Mouse (Mus musculus) hindbrain, embryonic 12.5 days (tissue): ENCODE data around the gene Babam2. TPM values are rescaled to one million over a fixed set of nuclear protein-coding genes. Genes with fewer than 3 reads are reported as not detected.

Experiments used
- ATAC-seq: fragments of 200-750 bp; cut with Nextera tagmentation; 2 replicates; pipeline ENCODE4 v1.8.0; 2017; ENCODE audit warnings: moderate TSS enrichment; ENCODE audit not compliant: low FRiP score
- H3K27ac ChIP-seq: fragments of 300-500 bp; sonication (generic); 2 replicates; pipeline ENCODE4 v1.5.1; 2016; ENCODE audit warnings: mild to moderate bottlenecking
- H3K27me3 ChIP-seq: fragments of 300-500 bp; sonication (generic); 2 replicates; pipeline ENCODE4 v1.6.1; 2016; ENCODE audit warnings: mild to moderate bottlenecking
- H3K36me3 ChIP-seq: fragments of 300-500 bp; sonication (generic); 2 replicates; pipeline ENCODE4 v1.6.1; 2016; ENCODE audit warnings: mild to moderate bottlenecking
- H3K4me1 ChIP-seq: fragments of 300-500 bp; sonication (generic); 2 replicates; pipeline ENCODE4 v1.6.1; 2016
- H3K4me2 ChIP-seq: fragments of 300-500 bp; sonication (generic); replicated peaks from 2 replicates; pipeline ENCODE4 v1.6.1; 2016; ENCODE audit warnings: mild to moderate bottlenecking
- H3K4me3 ChIP-seq: fragments of 300-500 bp; sonication (generic); 2 replicates; pipeline ENCODE4 v1.5.1; 2016; ENCODE audit warnings: mild to moderate bottlenecking
- H3K9ac ChIP-seq: fragments of 300-500 bp; sonication (generic); 2 replicates; pipeline ENCODE4 v1.6.1; 2016; ENCODE audit warnings: mild to moderate bottlenecking, moderate library complexity
- H3K9me3 ChIP-seq: fragments of 300-500 bp; sonication (generic); replicated peaks from 2 replicates; pipeline ENCODE4 v1.6.1; 2016; ENCODE audit warnings: mild to moderate bottlenecking
- WGBS: fragments of 180-500 bp; shearing (Covaris S2); methylation state at CpG from one replicate; pipeline ENCODE4 v1.1.7; 2016; 5-methylcytosine and 5-hydroxymethylcytosine counted together
- polyA plus RNA-seq: library from polyadenylated mRNA; unstranded; fragments of >200 nt; fragmentation: Nextera tagmentation; extraction: Ambion mirVana; gene quantifications from 2 replicates; pipeline ENCODE4 v1.2.1, GENCODE M21; 2016

Babam2 gene
- polyA plus RNA-seq, 1 experiment from 2014 or later = 45.2 TPM

DNA sequence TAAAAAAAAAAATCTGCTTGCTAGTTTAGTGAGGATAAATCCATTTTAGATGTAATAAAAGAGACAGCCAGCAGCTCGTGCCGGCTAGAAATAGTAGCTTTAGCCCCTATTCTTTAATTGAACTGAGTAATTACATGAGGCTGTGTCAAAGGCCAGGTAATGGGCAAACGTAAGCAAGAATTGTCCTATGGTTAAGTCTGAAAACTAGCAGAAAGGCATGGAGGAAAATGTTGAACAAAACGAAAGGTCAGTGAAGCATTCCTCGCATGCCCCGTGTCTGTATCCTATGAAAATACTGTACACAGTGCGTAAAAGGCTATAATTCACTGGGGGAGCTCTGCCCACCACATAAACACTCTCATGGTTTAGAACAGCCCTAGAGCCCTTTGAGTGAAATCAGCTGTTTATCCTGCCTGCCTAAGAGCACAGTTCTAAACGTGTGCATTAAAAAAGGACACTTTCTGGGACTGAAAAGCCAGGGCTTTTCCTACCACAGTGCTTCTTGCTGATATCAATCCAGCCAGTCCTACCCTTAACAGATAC lies 361.8 kb downstream of the Babam2 start:
- Histone ChIP-seq H3K4me1 (no peaks in the 10 kb centered on the region), H3K36me3 (no peaks in the 10 kb centered on the region), H3K4me3 (no peak overlapping the region), H3K27me3 (no peaks in the 10 kb centered on the region), H3K9ac (no peak overlapping the region), H3K4me2 (no peak overlapping the region), H3K9me3 (no peaks in the 10 kb centered on the region), H3K27ac (no peak overlapping the region)
- WGBS = 70% methylated on average over 8 of the region's 8 CpGs
- no peak for ATAC-seq

DNA sequence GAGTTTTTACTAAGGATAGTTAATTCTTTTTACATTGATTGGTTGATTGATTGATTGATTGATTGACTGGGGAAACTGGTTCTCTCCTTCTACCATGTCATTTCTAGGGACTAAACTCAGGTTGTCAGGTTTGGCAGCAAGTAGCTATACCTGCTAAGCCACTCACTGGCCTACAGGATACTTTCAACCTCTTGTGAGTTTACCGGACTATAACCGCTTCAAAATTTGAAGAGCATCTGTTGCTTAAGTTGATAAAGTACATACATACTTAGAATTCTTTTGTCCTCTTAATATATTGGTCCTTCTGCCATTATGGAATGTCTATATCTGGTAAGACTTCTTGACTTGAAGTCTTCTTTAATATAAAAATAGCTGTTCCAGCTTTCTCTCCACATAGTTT lies 363.0 kb downstream of the Babam2 start:
- H3K9ac ChIP-seq = no peak overlapping the region
- no peaks in the 10 kb centered on the region for H3K27me3 ChIP-seq
- no peak for ATAC-seq
- no peaks in the 10 kb centered on the region for H3K4me1 ChIP-seq
- 96% methylated on average over 2 of the region's 2 CpGs for WGBS
- H3K4me2 ChIP-seq = no peak overlapping the region
- H3K9me3 ChIP-seq = no peaks in the 10 kb centered on the region
- no peak overlapping the region for H3K4me3 ChIP-seq
- H3K36me3 ChIP-seq = no peaks in the 10 kb centered on the region
- H3K27ac ChIP-seq = no peak overlapping the region

DNA sequence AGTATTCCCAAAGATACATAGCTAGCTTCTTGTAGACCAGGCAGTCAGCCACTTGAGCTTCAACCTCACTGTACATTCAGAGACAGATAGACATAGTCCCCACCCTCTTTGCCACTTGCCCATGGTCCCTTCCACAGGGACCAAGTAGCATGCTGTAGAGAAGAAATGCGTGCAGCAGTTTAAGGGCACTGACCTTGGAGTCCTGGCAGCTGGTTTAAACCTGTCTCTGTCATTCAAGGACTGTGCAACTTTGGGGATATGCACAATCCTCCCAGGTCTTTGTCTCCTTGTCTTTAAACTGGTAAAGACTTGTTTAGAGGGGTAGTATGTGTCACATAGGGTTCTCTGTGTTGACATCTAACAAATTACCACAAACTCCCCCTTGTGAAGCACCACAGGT lies 364.4 kb downstream of the Babam2 start:
- H3K36me3 ChIP-seq = no peaks in the 10 kb centered on the region
- no peaks in the 10 kb centered on the region for H3K27me3 ChIP-seq
- H3K9me3 ChIP-seq = no peaks in the 10 kb centered on the region
- H3K4me2 ChIP-seq = no peak overlapping the region
- no peak overlapping the region for H3K9ac ChIP-seq
- H3K27ac ChIP-seq = no peak overlapping the region
- no peak overlapping the region for H3K4me3 ChIP-seq
- 85% methylated on average over 1 of the region's 1 CpGs for WGBS
- ATAC-seq = no peak
- H3K4me1 ChIP-seq = no peaks in the 10 kb centered on the region

DNA sequence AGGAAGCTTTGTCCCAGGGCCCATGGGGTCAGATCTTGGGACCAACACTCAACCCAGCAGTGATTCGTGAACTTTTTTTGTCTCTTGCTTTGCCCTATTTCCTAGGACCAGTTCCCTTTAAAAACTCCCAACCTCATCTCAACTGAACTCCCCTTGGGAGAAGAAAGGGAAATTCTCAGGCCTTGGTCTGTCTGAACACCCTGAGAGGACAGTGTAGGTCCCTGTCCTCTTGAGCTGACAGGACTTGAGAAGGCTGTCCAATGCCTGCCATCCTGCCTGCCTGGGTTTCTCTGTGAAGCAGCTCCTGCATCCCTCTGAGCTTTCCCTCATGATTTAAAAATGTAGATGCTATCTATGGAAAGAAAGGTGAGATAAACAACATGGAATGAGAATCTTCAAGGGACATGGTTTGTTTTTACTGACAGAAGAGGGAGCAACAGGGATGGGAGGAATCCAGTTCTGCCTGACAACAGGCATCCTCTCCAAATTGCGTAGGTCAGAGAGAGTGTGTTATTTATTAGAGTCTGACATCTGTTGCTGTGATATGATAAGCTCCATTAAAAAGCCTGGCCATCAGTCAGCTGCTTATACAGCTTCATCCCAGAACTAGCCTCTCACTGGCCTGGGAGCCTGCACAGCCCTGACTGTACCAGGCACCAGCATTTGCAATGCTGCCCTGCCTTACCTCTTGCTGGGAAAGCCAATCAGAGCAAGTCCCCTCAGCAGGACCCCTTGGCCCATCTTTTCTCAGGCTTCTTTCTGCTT lies 367.0 kb downstream of the Babam2 start:
- no peak for ATAC-seq
- Histone ChIP-seq H3K9ac (no peak overlapping the region), H3K36me3 (no peaks in the 10 kb centered on the region), H3K9me3 (no peaks in the 10 kb centered on the region), H3K4me2 (no peak overlapping the region), H3K4me3 (no peak overlapping the region), H3K4me1 (no peaks in the 10 kb centered on the region), H3K27ac (no peak overlapping the region), H3K27me3 (no peaks in the 10 kb centered on the region)
- 78% methylated on average over 2 of the region's 2 CpGs for WGBS

- Histone ChIP-seq H3K9me3 (no peaks in the 10 kb centered on the region), H3K27ac (no peak overlapping the region), H3K4me3 (no peak overlapping the region), H3K27me3 (no peaks in the 10 kb centered on the region), H3K4me2 (no peak overlapping the region), H3K9ac (no peak overlapping the region), H3K36me3 (no peaks in the 10 kb centered on the region), H3K4me1 (no peaks in the 10 kb centered on the region)
- ATAC-seq = no peak
- 80% methylated on average over 5 of the region's 5 CpGs for WGBS
Measured at GRCm38 (mm10) chr5:32066015-32066734, 368.7 kb downstream of the Babam2 start.

DNA sequence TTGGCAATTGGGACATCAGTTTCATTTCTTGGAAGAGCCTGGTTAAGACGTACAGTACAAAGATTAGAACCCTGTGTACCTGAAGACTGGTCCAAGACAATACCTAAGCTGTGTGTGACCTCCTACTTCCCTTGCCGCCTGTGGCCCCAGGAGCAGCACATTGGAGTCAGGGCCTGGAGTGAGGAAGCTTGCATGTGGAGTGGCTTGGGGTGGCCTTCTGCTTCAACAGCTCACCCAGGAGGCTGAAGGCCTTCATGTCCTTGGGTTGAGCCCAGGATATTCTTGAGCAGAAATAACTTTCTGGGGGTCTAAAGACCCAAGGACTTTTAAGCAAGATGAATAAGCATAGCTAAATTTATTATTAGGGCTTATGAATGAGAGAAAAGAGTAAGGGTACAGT lies 369.4 kb downstream of the Babam2 start:
- ATAC-seq = no peak
- H3K27me3 ChIP-seq = no peaks in the 10 kb centered on the region

GRCm38 (mm10) chr5:32068616-32069015 lies 371.1 kb downstream of the Babam2 start:
- no peaks in the 10 kb centered on the region for H3K27me3 ChIP-seq
- no peak overlapping the region for H3K27ac ChIP-seq
- no peaks in the 10 kb centered on the region for H3K36me3 ChIP-seq
- H3K9ac ChIP-seq = no peak overlapping the region
- no peaks in the 10 kb centered on the region for H3K4me1 ChIP-seq
- H3K4me3 ChIP-seq = no peak overlapping the region
- no peak for ATAC-seq
- H3K4me2 ChIP-seq = no peak overlapping the region
- WGBS = 91% methylated on average over 3 of the region's 3 CpGs
- no peaks in the 10 kb centered on the region for H3K9me3 ChIP-seq

More for the DNA sequence above, 369.4 kb downstream of the Babam2 start:
- Histone ChIP-seq H3K9ac (no peak overlapping the region), H3K4me2 (no peak overlapping the region), H3K4me3 (no peak overlapping the region), H3K27ac (no peak overlapping the region), H3K4me1 (no peaks in the 10 kb centered on the region), H3K9me3 (no peaks in the 10 kb centered on the region), H3K36me3 (no peaks in the 10 kb centered on the region)
- 84% methylated on average over 2 of the region's 2 CpGs for WGBS

DNA sequence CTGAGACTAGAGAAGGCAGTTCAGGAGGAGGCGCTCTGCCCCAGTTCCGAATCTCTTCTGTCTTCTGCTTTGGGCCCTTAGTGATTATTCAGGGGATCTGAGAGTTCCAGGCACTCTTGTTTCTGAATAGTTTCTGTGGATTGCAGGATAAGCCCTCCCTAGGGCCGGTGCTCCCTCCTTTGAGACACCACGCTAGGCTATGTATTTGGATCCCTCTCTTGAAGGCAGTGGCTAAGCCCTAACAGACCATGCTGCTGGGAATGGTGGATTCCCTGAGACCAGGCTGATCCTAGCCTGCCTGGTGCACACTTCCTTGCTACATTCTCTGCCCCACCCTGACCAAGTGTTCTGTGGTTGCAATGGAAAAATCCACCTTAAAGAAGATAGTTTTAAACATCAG lies 371.6 kb downstream of the Babam2 start:
- no peak overlapping the region for H3K4me2 ChIP-seq
- H3K36me3 ChIP-seq = no peaks in the 10 kb centered on the region
- no peak overlapping the region for H3K9ac ChIP-seq
- ATAC-seq = no peak
- 70% methylated on average over 4 of the region's 4 CpGs for WGBS
- H3K4me1 ChIP-seq = no peaks in the 10 kb centered on the region
- no peak overlapping the region for H3K27ac ChIP-seq
- no peaks in the 10 kb centered on the region for H3K27me3 ChIP-seq
- H3K9me3 ChIP-seq = no peaks in the 10 kb centered on the region
- no peak overlapping the region for H3K4me3 ChIP-seq

- Histone ChIP-seq H3K27me3 (no peaks in the 10 kb centered on the region), H3K9me3 (no peaks in the 10 kb centered on the region), H3K36me3 (no peaks in the 10 kb centered on the region), H3K4me2 (no peak overlapping the region), H3K27ac (no peak overlapping the region), H3K9ac (no peak overlapping the region), H3K4me3 (no peak overlapping the region), H3K4me1 (no peaks in the 10 kb centered on the region)
- WGBS = 87% methylated on average over 10 of the region's 10 CpGs
- no peak for ATAC-seq
Measured at GRCm38 (mm10) chr5:32069566-32070169, 372.2 kb downstream of the Babam2 start.

- no peak for ATAC-seq
Measured at GRCm38 (mm10) chr5:32070781-32071180, 373.3 kb downstream of the Babam2 start.

DNA sequence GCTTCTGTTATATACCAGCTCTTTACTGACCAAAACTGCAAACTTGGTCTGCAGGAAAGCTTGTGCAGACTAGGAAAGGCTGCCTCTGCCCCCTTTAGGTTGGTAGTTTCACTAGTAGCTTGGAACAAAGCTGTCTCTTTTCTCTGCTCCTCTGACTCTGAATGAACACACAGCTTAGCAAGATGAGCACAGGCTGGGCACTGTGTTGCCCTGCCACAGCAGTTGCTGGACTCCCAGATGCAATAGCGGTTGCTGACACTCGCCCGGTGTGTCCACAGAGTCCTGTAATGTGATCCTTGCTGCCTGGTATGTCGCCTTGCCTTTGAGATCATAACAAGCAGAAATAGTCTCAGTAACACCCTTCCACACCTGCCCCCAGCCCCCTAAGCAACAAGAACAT lies 373.8 kb downstream of the Babam2 start:
- no peak for ATAC-seq
- Histone ChIP-seq H3K9me3 (no peaks in the 10 kb centered on the region), H3K4me3 (no peak overlapping the region), H3K27me3 (no peaks in the 10 kb centered on the region), H3K4me1 (no peaks in the 10 kb centered on the region), H3K4me2 (no peak overlapping the region), H3K36me3 (no peaks in the 10 kb centered on the region), H3K9ac (no peak overlapping the region), H3K27ac (no peak overlapping the region)
- 71% methylated on average over 4 of the region's 4 CpGs for WGBS

More at GRCm38 (mm10) chr5:32070781-32071180, 373.3 kb downstream of the Babam2 start:
- WGBS = 94% methylated on average over 3 of the region's 3 CpGs
- no peaks in the 10 kb centered on the region for H3K27me3 ChIP-seq
- no peaks in the 10 kb centered on the region for H3K36me3 ChIP-seq
- no peak overlapping the region for H3K4me3 ChIP-seq
- no peaks in the 10 kb centered on the region for H3K9me3 ChIP-seq
- no peak overlapping the region for H3K27ac ChIP-seq
- H3K9ac ChIP-seq = no peak overlapping the region
- no peak overlapping the region for H3K4me2 ChIP-seq
- H3K4me1 ChIP-seq = no peaks in the 10 kb centered on the region

DNA sequence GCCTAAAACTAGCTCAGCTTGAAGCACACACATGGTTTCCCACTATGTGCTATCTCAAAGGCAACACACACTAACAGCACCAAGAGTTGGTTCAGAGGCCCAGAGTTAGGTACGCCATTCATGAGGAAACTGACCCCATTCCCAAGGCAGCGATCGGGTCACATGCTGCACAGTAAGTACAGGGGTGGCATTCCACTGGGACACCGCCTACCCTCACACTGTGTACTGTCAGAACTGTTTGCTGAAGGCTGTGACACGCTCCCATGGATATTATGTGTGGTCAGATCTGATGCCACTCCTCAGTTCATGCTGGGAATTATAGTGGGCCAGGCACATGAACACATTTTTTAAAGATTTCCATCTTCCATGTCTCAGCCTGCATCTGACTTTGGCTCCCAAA lies 374.3 kb downstream of the Babam2 start:
- H3K36me3 ChIP-seq = no peaks in the 10 kb centered on the region
- no peaks in the 10 kb centered on the region for H3K9me3 ChIP-seq
- H3K27me3 ChIP-seq = no peaks in the 10 kb centered on the region
- H3K4me1 ChIP-seq = no peaks in the 10 kb centered on the region
- no peak overlapping the region for H3K9ac ChIP-seq
- no peak overlapping the region for H3K4me2 ChIP-seq
- 95% methylated on average over 5 of the region's 5 CpGs for WGBS
- no peak overlapping the region for H3K4me3 ChIP-seq
- no peak overlapping the region for H3K27ac ChIP-seq
- no peak for ATAC-seq
